Mouse (Mus musculus) c-Kit-negative CD71-positive TER-119-positive erythroid progenitor cells, embryonic 14.5 days (primary cell): Measurements from ENCODE around the gene Dpp6.

Experiments used
- DNase-seq: peaks from one replicate; pipeline ENCODE4 v3.0.0-alpha.2; 2013; ENCODE audit warnings: low read depth, low spot score

Dpp6 gene

GRCm38 (mm10) chr5:27200581-27201341 lies 383.8 kb downstream of the Dpp6 start:
- no peak for DNase-seq

GRCm38 (mm10) chr5:27203131-27203530 lies 386.1 kb downstream of the Dpp6 start:
- no peak for DNase-seq

GRCm38 (mm10) chr5:27204721-27205120 lies 387.7 kb downstream of the Dpp6 start:
- DNase-seq = no peak

- DNase-seq = no peak
These were observed 388.8 kb downstream of the Dpp6 start for GRCm38 (mm10) chr5:27205754-27206153.

- no peak for DNase-seq
These were observed 389.2 kb downstream of the Dpp6 start for GRCm38 (mm10) chr5:27206213-27206612.

GRCm38 (mm10) chr5:27220116-27220515 lies 403.1 kb downstream of the Dpp6 start:
- no peak for DNase-seq

- no peak for DNase-seq
These were observed 425.1 kb downstream of the Dpp6 start for GRCm38 (mm10) chr5:27242078-27242477.

GRCm38 (mm10) chr5:27243226-27243625 lies 426.2 kb downstream of the Dpp6 start:
- no peak for DNase-seq

- no peak for DNase-seq
These were observed 430.8 kb downstream of the Dpp6 start for GRCm38 (mm10) chr5:27247793-27248192.

GRCm38 (mm10) chr5:27248685-27249084 lies 431.7 kb downstream of the Dpp6 start:
- DNase-seq = no peak

GRCm38 (mm10) chr5:27249951-27250350 lies 432.9 kb downstream of the Dpp6 start:
- DNase-seq = no peak

GRCm38 (mm10) chr5:27250906-27251305 lies 433.9 kb downstream of the Dpp6 start:
- no peak for DNase-seq

GRCm38 (mm10) chr5:27251361-27251760 lies 434.4 kb downstream of the Dpp6 start:
- no peak for DNase-seq

- no peak for DNase-seq
These were observed 438.2 kb downstream of the Dpp6 start for GRCm38 (mm10) chr5:27255247-27255646.

GRCm38 (mm10) chr5:27258636-27259035 lies 441.6 kb downstream of the Dpp6 start:
- no peak for DNase-seq

- DNase-seq = no peak
These were observed 445.0 kb downstream of the Dpp6 start for GRCm38 (mm10) chr5:27261746-27262727.

- no peak for DNase-seq
These were observed 445.7 kb downstream of the Dpp6 start for GRCm38 (mm10) chr5:27262751-27263150.

- no peak for DNase-seq
These were observed 448.3 kb downstream of the Dpp6 start for GRCm38 (mm10) chr5:27265281-27265680.

GRCm38 (mm10) chr5:27271336-27271735 lies 454.3 kb downstream of the Dpp6 start:
- no peak for DNase-seq

GRCm38 (mm10) chr5:27274781-27275395 lies 457.9 kb downstream of the Dpp6 start:
- DNase-seq = no peak

GRCm38 (mm10) chr5:27275871-27276270 lies 458.9 kb downstream of the Dpp6 start:
- DNase-seq = no peak

- no peak for DNase-seq
These were observed 461.2 kb downstream of the Dpp6 start for GRCm38 (mm10) chr5:27278120-27278645.
